Mouse (Mus musculus) left cerebral cortex, postnatal 10 days (tissue): Measurements from ENCODE around the gene Coq10a. TPM values are rescaled to one million over a fixed set of nuclear protein-coding genes. Genes with fewer than 3 reads are reported as not detected.

ENCODE experiments used
- DNase-seq, 2 experiments: peaks; one replicate each; pipeline ENCODE4 v3.0.0; 2021 to 2022; ENCODE audit warnings: low spot score in 2 of 2, mixed read lengths in 1 of 2; ENCODE audit errors: extremely low spot score in 1 of 2
- intact Hi-C: fragments of 180-260 bp; cut with DNase I; formaldehyde crosslinking; loops from one replicate; pipeline ENCODE4 v1.15.1; 2025
- total RNA-seq, 2 experiments: library from RNA; stranded (reverse); gene quantifications; 2 replicates each; pipeline ENCODE4 v1.2.3; 2021

Coq10a gene
- total RNA-seq, result 10 to 100 TPM; 69.8 to 74.6 TPM

DNA sequence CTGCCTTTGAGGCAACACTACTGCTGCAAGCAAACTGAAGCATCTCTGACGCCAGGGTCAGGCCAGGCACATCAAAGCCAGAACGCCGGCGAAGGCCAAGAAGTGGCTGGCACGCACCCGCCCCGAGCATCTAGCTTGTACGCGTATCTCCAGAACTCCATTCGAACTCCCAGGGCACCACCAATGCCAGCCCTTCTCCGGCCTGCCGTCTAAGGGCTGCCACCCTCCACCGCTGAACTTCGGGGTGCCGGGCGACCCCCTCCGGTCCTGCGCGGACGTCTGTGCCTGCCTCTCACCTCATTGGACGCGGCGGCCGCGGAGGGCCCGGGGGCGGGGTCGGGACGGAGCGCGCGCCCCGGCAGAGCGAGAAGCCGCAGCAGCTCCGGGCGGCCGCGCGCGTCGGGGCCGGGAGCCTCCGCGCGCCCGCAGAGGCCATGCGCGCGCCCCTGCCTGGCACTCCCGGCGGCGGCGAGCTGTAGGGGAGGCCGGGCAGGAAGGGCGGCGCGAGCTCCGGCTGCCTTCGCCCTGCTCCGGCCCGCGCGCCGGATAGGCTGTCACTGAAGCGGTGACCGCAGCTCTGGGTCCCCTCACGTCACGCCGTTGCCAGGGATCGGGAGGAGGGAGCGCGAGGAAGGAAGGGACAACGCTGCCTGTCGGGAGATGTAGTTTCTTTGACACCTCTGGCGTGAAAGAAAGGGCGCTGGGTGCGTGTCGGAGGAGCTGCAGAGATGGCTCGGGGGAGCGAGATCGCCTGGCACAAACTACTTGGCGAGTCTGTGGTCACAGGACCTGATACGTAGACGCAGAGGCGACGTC is at the start of gene Coq10a:
Gene Coq10a, minus strand, starts transcription at position 596 of the 816 bp plus-strand sequence.
- intact Hi-C loops, result no loop called here

GRCm38 (mm10) chr10:128414848-128415247 is 46.1 kb upstream of the Coq10a start:
- intact Hi-C loops, result loop anchor here (5.0 kb wide), 1 partner anchor 42 kb away; the partner anchor contains the start of gene Smarcc2
- no peak for DNase-seq

More for the DNA sequence above, at the start of gene Coq10a:
- DNase-seq, result peak; percentile 91 to 95

DNA sequence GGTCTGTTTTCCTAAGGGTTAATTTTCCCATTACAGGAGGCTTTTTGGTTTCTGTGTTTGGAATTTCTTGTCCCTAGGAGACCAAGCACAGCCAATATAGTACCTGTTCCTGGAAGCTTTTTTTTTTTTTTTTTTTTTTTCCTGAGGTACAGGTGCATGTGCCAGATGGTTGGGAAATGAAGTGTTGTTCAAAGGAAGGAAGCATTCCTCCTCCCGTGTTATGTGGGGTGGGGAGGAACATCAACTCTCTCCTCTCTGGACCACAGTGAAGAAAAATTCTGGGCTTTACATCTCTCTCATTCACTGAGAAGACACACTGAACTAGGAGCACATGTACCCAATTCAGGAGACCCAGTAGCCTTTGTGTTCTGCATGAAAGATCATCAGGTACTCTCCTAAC is 44.3 kb upstream of the Coq10a start:
- intact Hi-C loops, result loop anchor here (5.0 kb wide), 1 partner anchor 44 kb away; the partner anchor contains the start of gene Smarcc2
- no peak for DNase-seq

DNA sequence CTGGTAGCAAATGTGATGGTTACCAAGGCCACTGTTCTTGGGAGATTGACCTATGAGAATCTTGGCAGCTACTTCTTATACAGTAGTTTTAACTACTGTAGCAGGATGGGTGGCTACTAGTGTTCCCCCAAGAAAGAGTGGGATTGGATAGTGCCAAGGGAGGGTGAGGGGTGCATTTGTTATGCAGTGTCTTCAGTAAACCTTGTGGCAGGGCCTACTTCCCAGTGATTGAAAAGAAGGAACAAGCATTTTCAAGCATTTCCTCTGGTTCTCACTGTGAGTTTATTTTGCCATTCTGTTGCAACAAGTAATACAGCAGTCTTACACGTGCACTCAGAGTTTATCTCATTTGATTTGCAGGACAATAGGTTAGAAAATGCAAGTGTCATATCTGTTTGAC is 43.8 kb upstream of the Coq10a start:
- intact Hi-C loops, result loop anchor here (5.0 kb wide), 1 partner anchor 45 kb away; the partner anchor contains the start of gene Smarcc2
- DNase-seq, result no peak

- intact Hi-C loops, result loop anchor here (5.0 kb wide), 1 partner anchor 45 kb away; the partner anchor contains the start of gene Smarcc2
- peak in 1 of 2 experiments; percentile 62 for DNase-seq
Observed at GRCm38 (mm10) chr10:128412055-128412381, 43.2 kb upstream of the Coq10a start.

DNA sequence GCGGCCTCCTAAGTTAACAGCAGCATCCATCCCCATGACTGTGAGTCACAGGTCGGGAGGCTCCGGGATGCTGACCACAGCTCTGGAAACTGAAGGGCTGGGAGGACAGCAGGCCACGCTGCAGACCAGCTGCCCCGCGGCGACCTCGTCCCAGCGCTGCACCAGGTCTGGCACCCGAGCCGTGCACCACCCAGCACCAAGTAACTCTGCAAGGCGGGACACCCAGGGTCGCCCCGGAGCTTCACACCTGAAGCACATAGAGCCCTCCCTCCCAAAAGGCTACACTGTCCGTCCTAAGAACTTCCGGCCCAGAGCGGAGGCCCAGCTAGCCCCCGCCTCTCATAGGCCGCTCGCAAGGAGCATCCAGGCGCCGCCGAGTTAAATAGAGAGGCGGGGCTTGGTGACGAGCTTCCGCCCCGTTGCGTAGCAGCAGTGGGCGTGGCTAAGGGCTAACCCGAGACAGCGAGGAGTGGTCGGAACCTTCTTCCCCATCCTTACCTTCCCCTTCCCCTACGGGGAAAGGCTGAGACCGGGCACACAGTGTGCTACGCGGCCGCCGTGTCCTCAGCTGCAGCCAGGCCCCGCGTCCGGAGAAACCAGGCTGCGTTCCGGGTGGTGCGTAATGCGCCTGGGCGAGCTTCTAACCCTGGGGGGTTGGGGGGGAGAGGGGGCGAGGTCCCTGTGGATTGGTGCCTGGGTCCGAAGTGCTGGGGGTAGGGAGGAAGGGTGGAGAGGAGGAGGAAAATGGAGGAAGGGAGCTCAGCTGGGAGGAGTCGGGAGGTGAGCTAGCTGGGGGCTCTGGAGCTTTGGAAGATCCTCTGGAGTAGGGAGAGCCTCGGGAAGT is 42.6 kb upstream of the Coq10a start, which contains the start of the genes Nabp2 and Rnf41:
Gene Nabp2, minus strand, starts transcription at position 282 of the 844 bp plus-strand sequence.
Gene Rnf41, plus strand, starts transcription at position 447 of the 844 bp plus-strand sequence.
- intact Hi-C loops, result loop anchor here (5.0 kb wide), 1 partner anchor 46 kb away; the partner anchor contains the start of gene Smarcc2
- peak; percentile 96 to 98 for DNase-seq

DNA sequence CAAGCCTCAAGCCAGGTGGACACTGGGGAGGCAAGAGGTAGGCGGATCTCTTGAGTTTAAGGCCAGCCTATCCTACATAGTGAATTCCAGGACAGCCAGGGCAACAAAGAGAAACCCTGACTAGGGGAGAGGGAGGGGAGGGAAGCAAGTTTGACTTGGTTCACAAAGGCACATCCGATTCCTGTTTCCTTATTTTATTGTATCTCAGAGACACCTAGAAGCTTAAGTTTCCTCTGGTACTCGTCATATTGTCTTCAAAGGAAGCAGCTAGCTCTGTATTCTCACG is 41.7 kb upstream of the Coq10a start:
- intact Hi-C loops, result loop anchor here (5.0 kb wide), 1 partner anchor 47 kb away; the partner anchor contains the start of gene Smarcc2

DNA sequence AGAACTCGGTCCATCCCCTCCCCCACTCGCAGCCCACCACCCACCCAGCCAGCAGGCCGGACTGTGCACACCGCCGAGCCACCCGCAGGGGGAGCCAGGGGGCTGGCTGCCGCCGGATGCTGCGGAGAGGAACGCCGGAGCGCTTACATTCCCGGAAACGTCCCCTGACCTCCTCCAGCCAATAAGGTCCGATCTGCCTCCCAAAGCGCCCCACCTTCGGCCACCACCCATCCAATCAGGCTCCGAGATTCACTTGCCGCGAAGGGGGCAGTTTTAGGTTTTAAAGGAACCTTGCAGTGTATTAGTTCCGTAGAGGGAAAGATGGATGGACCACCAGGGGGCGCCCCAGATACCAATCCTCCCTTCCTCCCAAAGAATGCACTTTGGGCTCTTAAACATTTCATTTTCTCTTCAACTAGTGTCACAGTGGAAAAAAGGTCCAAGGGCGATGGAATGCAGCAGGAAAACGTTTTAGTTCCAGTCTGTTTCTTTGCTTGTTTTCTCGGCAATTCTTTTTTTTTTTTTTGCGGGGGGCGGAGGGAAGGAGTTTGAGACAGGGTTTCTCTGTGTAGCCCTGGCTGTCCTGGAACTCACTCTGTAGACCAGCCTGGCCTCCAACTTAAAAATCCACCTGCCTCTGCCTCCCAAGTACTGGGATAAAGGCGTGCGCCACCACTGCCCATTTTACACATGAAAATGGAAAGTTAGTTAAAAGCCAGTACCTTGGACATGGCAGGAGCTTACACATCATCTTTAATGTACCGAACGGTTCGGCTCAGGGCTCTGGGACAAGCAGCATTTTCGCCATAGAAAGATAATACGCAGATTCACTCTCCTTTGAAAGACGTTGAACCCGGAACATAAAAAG is 41.1 kb upstream of the Coq10a start:
- peak; percentile 98 for DNase-seq

More for the DNA sequence above, 41.7 kb upstream of the Coq10a start:
- no peak for DNase-seq

GRCm38 (mm10) chr10:128408591-128409535 is 40.1 kb upstream of the Coq10a start:
- intact Hi-C loops, result no loop called here

More for the DNA sequence above, 41.1 kb upstream of the Coq10a start:
- intact Hi-C loops, result loop anchor here (5.0 kb wide), 1 partner anchor 47 kb away; the partner anchor contains the start of gene Smarcc2

GRCm38 (mm10) chr10:128403931-128404330 is 35.1 kb upstream of the Coq10a start:
- DNase-seq, result no peak
- intact Hi-C loops, result no loop called here

More at GRCm38 (mm10) chr10:128408591-128409535, 40.1 kb upstream of the Coq10a start:
- peak; percentile 44 to 71 for DNase-seq

DNA sequence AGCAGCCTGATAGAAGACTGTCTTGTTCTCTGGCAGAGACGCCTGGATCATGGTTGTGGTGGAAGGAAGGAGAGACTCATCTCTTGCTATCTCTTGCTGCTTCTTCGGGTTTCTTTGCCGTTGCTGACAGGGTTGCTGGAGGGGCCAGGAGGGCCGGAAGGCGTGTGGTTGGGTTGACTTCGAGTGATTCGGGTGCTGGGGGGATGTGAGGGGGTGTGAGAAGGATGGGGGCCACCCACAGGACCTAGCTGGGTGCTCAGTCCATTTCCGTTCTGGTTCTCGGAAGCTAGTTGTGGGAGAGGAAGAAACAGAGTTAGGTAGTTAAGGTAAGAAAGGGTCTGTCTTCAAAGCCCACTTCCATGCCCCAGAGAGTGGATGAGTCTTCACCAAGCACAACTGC is 32.8 kb upstream of the Coq10a start:
- DNase-seq, result no peak
- intact Hi-C loops, result no loop called here

GRCm38 (mm10) chr10:128401056-128401455 is 32.3 kb upstream of the Coq10a start, which contains the start of gene Slc39a5:
TSS of gene Slc39a5 (minus strand) at chr10:128401229.
- intact Hi-C loops, result no loop called here
- DNase-seq, result no peak

GRCm38 (mm10) chr10:128400338-128400737 is 31.5 kb upstream of the Coq10a start:
- DNase-seq, result no peak
- intact Hi-C loops, result no loop called here

DNA sequence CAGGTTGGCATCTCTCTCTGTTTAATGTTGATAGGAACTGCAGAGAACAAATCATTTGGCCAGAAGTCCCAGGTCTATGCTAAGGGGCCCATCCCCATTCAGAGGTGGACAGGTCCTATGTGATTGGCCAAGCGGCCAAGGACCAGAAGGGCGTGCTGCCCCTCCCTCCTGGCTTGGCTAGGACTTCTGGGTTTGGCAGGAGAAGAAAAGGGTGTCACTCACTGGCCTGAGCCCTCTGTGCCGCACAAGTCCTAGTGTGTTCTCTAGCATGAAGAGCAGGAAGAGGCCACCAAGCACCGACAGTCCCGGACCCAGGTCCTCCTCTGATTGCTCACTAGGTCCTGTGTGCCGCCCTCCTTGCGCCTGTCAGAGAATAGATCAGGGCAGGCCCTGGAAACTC is 28.7 kb upstream of the Coq10a start:
- DNase-seq, result no peak
- intact Hi-C loops, result no loop called here

GRCm38 (mm10) chr10:128396716-128397264 is 28.0 kb upstream of the Coq10a start:
- no peak for DNase-seq
- intact Hi-C loops, result no loop called here

DNA sequence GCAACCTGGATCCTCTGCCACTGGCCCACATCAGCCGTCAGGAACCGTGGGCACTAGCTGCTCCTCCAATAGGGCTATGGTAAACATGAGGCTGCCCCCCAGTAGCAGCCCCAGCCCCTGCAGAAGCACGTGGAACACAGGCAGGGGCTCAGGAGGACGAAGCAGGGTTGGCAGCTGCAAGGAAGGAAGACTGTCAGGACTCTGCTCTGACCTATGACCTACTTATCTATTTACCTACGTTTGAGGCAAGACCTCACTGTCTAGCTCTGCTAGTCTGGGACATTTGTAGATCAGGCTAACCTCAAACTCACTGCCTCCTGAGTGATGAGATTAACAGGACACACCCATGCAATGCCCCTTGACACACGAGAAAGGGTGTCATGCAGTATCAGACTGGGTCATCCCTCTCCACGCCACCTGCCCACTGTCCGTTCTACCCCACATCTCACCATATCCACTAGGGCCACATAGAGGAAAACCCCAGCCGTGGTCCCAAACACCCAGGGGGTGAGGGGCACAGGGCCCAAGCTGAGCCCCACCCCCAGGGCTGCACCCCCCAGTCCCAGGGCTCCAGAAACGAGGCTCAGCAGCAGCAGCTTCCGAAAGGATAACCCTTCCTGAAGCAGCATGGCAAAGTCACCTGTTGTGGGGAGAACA is 27.3 kb upstream of the Coq10a start:
- intact Hi-C loops, result no loop called here

More for the DNA sequence above, 27.3 kb upstream of the Coq10a start:
- no peak for DNase-seq
